Mouse (Mus musculus): ENCODE measurements around the gene Ache.

GRCm38 (mm10) chr5:137343869-137344268 lies 56.5 kb downstream of the Ache start:
- TF ChIP-seq MAX (IDR thresholded peaks at IDR 0.05; ENCODE audit: low read length) (no peak), MYB (IDR thresholded peaks at IDR 0.05; ENCODE audit: low read depth, low read length) (no peak), EP300 (IDR thresholded peaks at IDR 0.05; ENCODE audit: low read depth in 1 of 2, low read length in 2 of 2) (no peak), POLR2A (IDR thresholded peaks at IDR 0.05; ENCODE audit: control insufficient read depth in 1 of 2, insufficient read depth in 1 of 2, low read depth in 1 of 2, low read length in 2 of 2, poor library complexity in 1 of 2) (no peak), ZMIZ1 (IDR thresholded peaks at IDR 0.05; ENCODE audit: low read depth, low read length) (no peak), USF1 (IDR thresholded peaks at IDR 0.05; ENCODE audit: low read depth, low read length) (no peak), ELF1 (IDR thresholded peaks at IDR 0.05; ENCODE audit: low read depth, low read length) (no peak)

All from MEL (cell line).